Mouse (Mus musculus): ENCODE data around the gene 2200002D01Rik. TPM values are rescaled to one million over a fixed set of nuclear protein-coding genes. Genes with fewer than 3 reads are reported as not detected.

Gene 2200002D01Rik
- polyA plus RNA-seq, 1 experiment = not detected

GRCm38 (mm10) chr7:29262151-29262550, 13.9 kb upstream of the 2200002D01Rik start:
- TF ChIP-seq CTCF (IDR thresholded peaks at IDR 0.05; ENCODE audit: low read depth, low read length) = no peak
- no peak for TF ChIP-seq POLR2A (IDR thresholded peaks at IDR 0.05; ENCODE audit: borderline replicate concordance, low read depth, low read length)
- H3K27ac ChIP-seq (ENCODE audit: insufficient read depth, low read depth, low read length) = no peak overlapping the region
- peaks cover 3% of the 10 kb centered on the region; the same call in 1 of the 2 replicates for H3K4me1 ChIP-seq (ENCODE audit: control insufficient read depth, insufficient read depth, low read length)
- H3K4me3 ChIP-seq (ENCODE audit: insufficient read depth, low read length) = no peak overlapping the region

- Histone ChIP-seq H3K27ac (ENCODE audit: insufficient read depth, low read depth, low read length) (no peak overlapping the region), H3K4me1 (ENCODE audit: control insufficient read depth, insufficient read depth, low read length) (peaks cover 3% of the 10 kb centered on the region; the same call in 1 of the 2 replicates), H3K4me3 (ENCODE audit: insufficient read depth, low read length) (no peak overlapping the region)
- no peak for TF ChIP-seq POLR2A (IDR thresholded peaks at IDR 0.05; ENCODE audit: borderline replicate concordance, low read depth, low read length)
- no peak for TF ChIP-seq CTCF (IDR thresholded peaks at IDR 0.05; ENCODE audit: low read depth, low read length)
Measured at GRCm38 (mm10) chr7:29259781-29260730, 11.8 kb upstream of the 2200002D01Rik start.

GRCm38 (mm10) chr7:29257368-29257767, 9.1 kb upstream of the 2200002D01Rik start:
- Histone ChIP-seq H3K4me3 (ENCODE audit: insufficient read depth, low read length) (no peak overlapping the region), H3K27ac (ENCODE audit: insufficient read depth, low read depth, low read length) (no peak overlapping the region), H3K4me1 (ENCODE audit: control insufficient read depth, insufficient read depth, low read length) (0 out of 2 replicates have a peak, but pooled peaks cover 3% of the 10 kb centered on the region)
- TF ChIP-seq CTCF (IDR thresholded peaks at IDR 0.05; ENCODE audit: low read depth, low read length) (no peak), POLR2A (IDR thresholded peaks at IDR 0.05; ENCODE audit: borderline replicate concordance, low read depth, low read length) (no peak)

- 0 out of 2 replicates have a peak, but pooled peaks cover 3% of the 10 kb centered on the region for H3K4me1 ChIP-seq (ENCODE audit: control insufficient read depth, insufficient read depth, low read length)
- no peak overlapping the region for H3K4me3 ChIP-seq (ENCODE audit: insufficient read depth, low read length)
- no peak for TF ChIP-seq POLR2A (IDR thresholded peaks at IDR 0.05; ENCODE audit: borderline replicate concordance, low read depth, low read length)
- no peak for TF ChIP-seq CTCF (IDR thresholded peaks at IDR 0.05; ENCODE audit: low read depth, low read length)
- H3K27ac ChIP-seq (ENCODE audit: insufficient read depth, low read depth, low read length) = no peak overlapping the region
Measured at GRCm38 (mm10) chr7:29255875-29256274, 7.6 kb upstream of the 2200002D01Rik start.

- no peak overlapping the region for H3K4me3 ChIP-seq (ENCODE audit: insufficient read depth, low read length)
- 0 out of 2 replicates have a peak, but pooled peaks cover 3% of the 10 kb centered on the region for H3K4me1 ChIP-seq (ENCODE audit: control insufficient read depth, insufficient read depth, low read length)
- H3K27ac ChIP-seq (ENCODE audit: insufficient read depth, low read depth, low read length) = no peak overlapping the region
- TF ChIP-seq POLR2A (IDR thresholded peaks at IDR 0.05; ENCODE audit: borderline replicate concordance, low read depth, low read length) (no peak), CTCF (IDR thresholded peaks at IDR 0.05; ENCODE audit: low read depth, low read length) (no peak)
Measured at GRCm38 (mm10) chr7:29253842-29254241, 5.6 kb upstream of the 2200002D01Rik start.

GRCm38 (mm10) chr7:29251166-29251565, 2.9 kb upstream of the 2200002D01Rik start:
- no peak for TF ChIP-seq POLR2A (IDR thresholded peaks at IDR 0.05; ENCODE audit: borderline replicate concordance, low read depth, low read length)
- TF ChIP-seq CTCF (IDR thresholded peaks at IDR 0.05; ENCODE audit: low read depth, low read length) = no peak
- Histone ChIP-seq H3K4me1 (ENCODE audit: control insufficient read depth, insufficient read depth, low read length) (0 out of 2 replicates have a peak, but pooled peaks cover 3% of the 10 kb centered on the region), H3K4me3 (ENCODE audit: insufficient read depth, low read length) (no peak overlapping the region), H3K27ac (ENCODE audit: insufficient read depth, low read depth, low read length) (no peak overlapping the region)

- H3K4me3 ChIP-seq (ENCODE audit: insufficient read depth, low read length) = no peak overlapping the region
- H3K27ac ChIP-seq (ENCODE audit: insufficient read depth, low read depth, low read length) = no peak overlapping the region
- H3K4me1 ChIP-seq (ENCODE audit: control insufficient read depth, insufficient read depth, low read length) = no peaks in the 10 kb centered on the region
- TF ChIP-seq CTCF (IDR thresholded peaks at IDR 0.05; ENCODE audit: low read depth, low read length) (no peak), POLR2A (IDR thresholded peaks at IDR 0.05; ENCODE audit: borderline replicate concordance, low read depth, low read length) (no peak)
Measured at GRCm38 (mm10) chr7:29247706-29248105, 560 bp downstream of the 2200002D01Rik start.

- Histone ChIP-seq H3K4me1 (ENCODE audit: control insufficient read depth, insufficient read depth, low read length) (no peaks in the 10 kb centered on the region), H3K4me3 (ENCODE audit: insufficient read depth, low read length) (no peak overlapping the region), H3K27ac (ENCODE audit: insufficient read depth, low read depth, low read length) (no peak overlapping the region)
- TF ChIP-seq POLR2A (IDR thresholded peaks at IDR 0.05; ENCODE audit: borderline replicate concordance, low read depth, low read length) = no peak
- TF ChIP-seq CTCF (IDR thresholded peaks at IDR 0.05; ENCODE audit: low read depth, low read length) = peak; percentile 95
Measured at GRCm38 (mm10) chr7:29247314-29247700, 959 bp downstream of the 2200002D01Rik start.

GRCm38 (mm10) chr7:29246619-29247313, 1.5 kb downstream of the 2200002D01Rik start:
- no peak overlapping the region for H3K27ac ChIP-seq (ENCODE audit: insufficient read depth, low read depth, low read length)
- no peak overlapping the region for H3K4me3 ChIP-seq (ENCODE audit: insufficient read depth, low read length)
- TF ChIP-seq POLR2A (IDR thresholded peaks at IDR 0.05; ENCODE audit: borderline replicate concordance, low read depth, low read length) (no peak), CTCF (IDR thresholded peaks at IDR 0.05; ENCODE audit: low read depth, low read length) (no peak)
- H3K4me1 ChIP-seq (ENCODE audit: control insufficient read depth, insufficient read depth, low read length) = no peaks in the 10 kb centered on the region

Data from bone marrow macrophage, adult 2 months (primary cell).